Mouse (Mus musculus) heart, postnatal 0 days (tissue): ENCODE data around the gene Arhgef15.

ENCODE experiments used
- CTCF ChIP-seq: IDR thresholded peaks from 2 replicates; pipeline ENCODE4 v1.5.1; 2016; ENCODE audit warnings: antibody characterized with exemption, control low read depth, low read depth
- EP300 ChIP-seq: IDR thresholded peaks from 2 replicates; pipeline ENCODE4 v1.6.1; 2016; ENCODE audit warnings: antibody characterized with exemption, low read depth

DNA sequence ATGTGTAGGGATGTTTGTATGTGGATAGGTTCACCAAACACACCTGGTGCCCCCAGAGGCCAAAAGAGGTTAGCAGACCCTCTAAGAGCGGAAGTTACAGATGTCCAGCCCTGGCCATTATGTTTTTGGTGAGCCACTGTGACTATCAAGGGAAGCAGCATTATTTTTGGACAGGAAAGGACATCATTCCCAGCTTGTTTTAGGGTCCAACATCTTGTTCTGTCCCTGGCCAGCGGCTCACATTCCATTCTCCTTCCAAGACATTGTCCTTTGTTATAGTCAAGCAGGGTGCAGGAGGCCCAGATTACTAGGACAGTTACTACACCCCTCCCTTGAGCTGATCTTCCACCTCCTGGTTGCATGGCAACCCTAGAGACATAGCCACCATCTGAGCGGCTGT lies 50.0 kb downstream of the Arhgef15 start:
- no peak for TF ChIP-seq CTCF
- no peak for TF ChIP-seq EP300
